Mouse (Mus musculus): ENCODE results near the gene Camk2g.

DNA sequence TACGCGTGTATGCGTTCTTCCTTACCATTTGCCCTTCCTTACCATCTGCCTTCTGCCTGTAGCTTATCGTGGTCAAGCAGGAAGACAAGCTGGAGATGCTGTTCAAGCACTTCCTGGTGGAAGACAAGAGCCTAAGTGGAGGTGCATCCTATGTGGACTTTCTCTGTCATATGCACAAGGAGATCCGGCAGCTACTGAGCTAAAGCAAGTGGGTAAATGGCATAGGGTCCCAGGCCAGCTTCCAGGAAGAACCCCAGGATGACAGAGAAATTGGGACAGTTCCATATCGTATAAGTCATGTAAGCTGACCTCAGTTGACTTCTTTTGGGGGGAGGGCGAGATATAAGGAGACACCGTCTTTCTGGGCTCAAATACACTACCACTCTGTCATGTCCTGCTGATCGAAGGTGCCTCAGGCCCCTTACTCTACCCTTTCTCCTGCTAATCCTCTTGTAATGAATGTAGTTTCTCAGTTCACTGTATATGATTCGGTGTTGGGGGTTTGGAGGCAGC, 100.2 kb downstream of the Camk2g start:
- TF ChIP-seq GATA1 (IDR thresholded peaks at IDR 0.05; ENCODE audit: low read length) (no peak), TAL1 (IDR thresholded peaks at IDR 0.05; ENCODE audit: low read length) (no peak)
